Mouse (Mus musculus) heart, postnatal 0 days (tissue): ENCODE measurements around the gene H3f3b. TPM values are rescaled to one million over a fixed set of nuclear protein-coding genes. Genes with fewer than 3 reads are reported as not detected.

Experiments
- ATAC-seq: fragments of 200-750 bp; cut with Nextera tagmentation; 2 replicates; pipeline ENCODE4 v1.8.0; 2017; ENCODE audit warnings: low read depth, moderate number of reproducible peaks, moderate library complexity; ENCODE audit not compliant: insufficient read depth
- DNase-seq: peaks from one replicate; pipeline ENCODE4 v3.0.0-alpha.2; 2016; ENCODE audit warnings: low spot score
- H3K27ac ChIP-seq: fragments of 300-500 bp; sonication (generic); 2 replicates; pipeline ENCODE4 v1.5.1; 2014; ENCODE audit warnings: low read depth, mild to moderate bottlenecking
- H3K27me3 ChIP-seq: fragments of 300-500 bp; sonication (generic); 2 replicates; pipeline ENCODE4 v1.6.1; 2014; ENCODE audit warnings: low read length, mixed read lengths; ENCODE audit not compliant: control insufficient read depth, insufficient read depth
- H3K36me3 ChIP-seq: fragments of 300-500 bp; sonication (generic); replicated peaks from 2 replicates; pipeline ENCODE4 v1.6.1; 2014; ENCODE audit warnings: low read length, mixed read lengths; ENCODE audit not compliant: control insufficient read depth, insufficient read depth
- H3K4me1 ChIP-seq: fragments of 300-500 bp; sonication (generic); 2 replicates; pipeline ENCODE4 v1.6.1; 2014; ENCODE audit warnings: antibody characterized with exemption; ENCODE audit not compliant: control insufficient read depth, insufficient read depth
- H3K4me2 ChIP-seq: fragments of 300-500 bp; sonication (generic); 2 replicates; pipeline ENCODE4 v1.6.1; 2014; ENCODE audit warnings: low read depth, mild to moderate bottlenecking, low read length, moderate library complexity
- H3K4me3 ChIP-seq: fragments of 300-500 bp; sonication (generic); 2 replicates; pipeline ENCODE4 v1.5.1; 2014; ENCODE audit warnings: low read depth, low read length
- H3K9ac ChIP-seq: fragments of 300-500 bp; sonication (generic); replicated peaks from 2 replicates; pipeline ENCODE4 v1.6.1; 2014; ENCODE audit warnings: low read depth, low read length, mixed read lengths
- H3K9me3 ChIP-seq: fragments of 300-500 bp; sonication (generic); replicated peaks from 2 replicates; pipeline ENCODE4 v1.6.1; 2016; ENCODE audit warnings: low read length; ENCODE audit not compliant: control insufficient read depth
- CTCF ChIP-seq: IDR thresholded peaks from 2 replicates; pipeline ENCODE4 v1.5.1; 2016; ENCODE audit warnings: antibody characterized with exemption, control low read depth, low read depth
- EP300 ChIP-seq: IDR thresholded peaks from 2 replicates; pipeline ENCODE4 v1.6.1; 2016; ENCODE audit warnings: antibody characterized with exemption, low read depth
- WGBS: fragments of 180-500 bp; shearing (Covaris S2); extraction: QIAGEN DNeasy Blood & Tissue Kit; methylation state at CpG from one replicate; pipeline ENCODE4 v1.1.7; 2014; 5-methylcytosine and 5-hydroxymethylcytosine counted together
- polyA plus RNA-seq: library from polyadenylated mRNA; unstranded; fragments of >200 nt; fragmentation: Nextera tagmentation; extraction: Ambion mirVana; gene quantifications from 2 replicates; pipeline ENCODE4 v1.2.1, GENCODE M21; 2015
- total RNA-seq: library from RNA; depleted of rRNA; stranded (reverse); fragments of >200 nt; gene quantifications from 2 replicates; pipeline ENCODE4 v1.2.3, GENCODE M21; 2014; ENCODE audit warnings: low replicate concordance

The H3f3b gene
- total and polyA plus RNA-seq, 2 experiments from 2014 or later: 365 to 561 TPM

GRCm38 (mm10) chr11:116010146-116010545 is 17.6 kb downstream of the H3f3b start:
- no peak for DNase-seq
- Histone ChIP-seq H3K9me3 (no peaks in the 10 kb centered on the region), H3K36me3 (peaks cover 22% of the 10 kb centered on the region), H3K4me1 (peaks cover 18% of the 10 kb centered on the region), H3K27ac (no peak overlapping the region), H3K27me3 (no peaks in the 10 kb centered on the region), H3K4me3 (no peak overlapping the region), H3K9ac (no peak overlapping the region), H3K4me2 (no peak overlapping the region)
- ATAC-seq: no peak
- TF ChIP-seq EP300 (no peak), CTCF (no peak)
- 92% methylated on average over 8 of the region's 8 CpGs for whole genome bisulfite sequencing

- DNase-seq (no peak), ATAC-seq (no peak)
- Histone ChIP-seq H3K4me3 (no peak overlapping the region), H3K9ac (no peak overlapping the region), H3K9me3 (no peaks in the 10 kb centered on the region), H3K27me3 (no peaks in the 10 kb centered on the region), H3K4me2 (no peak overlapping the region), H3K4me1 (peaks cover 21% of the 10 kb centered on the region), H3K27ac (no peak overlapping the region), H3K36me3 (peaks cover 22% of the 10 kb centered on the region)
- TF ChIP-seq CTCF (no peak), EP300 (no peak)
- 93% methylated on average over 11 of the region's 11 CpGs for WGBS
Measured at GRCm38 (mm10) chr11:116009661-116010060, 18.1 kb downstream of the H3f3b start.

GRCm38 (mm10) chr11:116008832-116009375 is 18.9 kb downstream of the H3f3b start:
- H3K9me3 ChIP-seq: no peaks in the 10 kb centered on the region
- no peak overlapping the region for H3K9ac ChIP-seq
- H3K27me3 ChIP-seq: no peaks in the 10 kb centered on the region
- no peak for ATAC-seq
- DNase-seq: no peak
- H3K4me3 ChIP-seq: no peak overlapping the region
- no peak overlapping the region for H3K27ac ChIP-seq
- peaks cover 22% of the 10 kb centered on the region for H3K36me3 ChIP-seq
- WGBS: 95% methylated on average over 13 of the region's 13 CpGs
- H3K4me2 ChIP-seq: no peak overlapping the region
- TF ChIP-seq CTCF: no peak
- TF ChIP-seq EP300: no peak
- peaks cover 25% of the 10 kb centered on the region for H3K4me1 ChIP-seq

- Histone ChIP-seq H3K4me3 (no peak overlapping the region), H3K9ac (no peak overlapping the region), H3K9me3 (no peaks in the 10 kb centered on the region), H3K27me3 (no peaks in the 10 kb centered on the region), H3K36me3 (peaks cover 22% of the 10 kb centered on the region), H3K4me1 (peaks cover 25% of the 10 kb centered on the region), H3K27ac (no peak overlapping the region), H3K4me2 (no peak overlapping the region)
- DNase-seq: no peak
- WGBS: 86% methylated on average over 11 of the region's 11 CpGs
- no peak for ATAC-seq
- TF ChIP-seq CTCF (no peak), EP300 (no peak)
Measured at GRCm38 (mm10) chr11:116008411-116008810, 19.4 kb downstream of the H3f3b start.

GRCm38 (mm10) chr11:116007095-116007850 is 20.5 kb downstream of the H3f3b start:
- 88% methylated on average over 27 of the region's 28 CpGs for WGBS
- H3K27me3 ChIP-seq: no peaks in the 10 kb centered on the region
- ATAC-seq: no peak
- H3K27ac ChIP-seq: no peak overlapping the region
- H3K9me3 ChIP-seq: no peaks in the 10 kb centered on the region
- H3K4me1 ChIP-seq: peaks cover 19% of the 10 kb centered on the region
- TF ChIP-seq CTCF: no peak
- no peak for TF ChIP-seq EP300
- H3K4me2 ChIP-seq: no peak overlapping the region
- H3K9ac ChIP-seq: no peak overlapping the region
- peaks cover 22% of the 10 kb centered on the region for H3K36me3 ChIP-seq
- DNase-seq: no peak
- no peak overlapping the region for H3K4me3 ChIP-seq
